Mouse (Mus musculus) bone marrow macrophage, adult 2 months (primary cell): Measurements from ENCODE around the gene Ehbp1l1. TPM values are rescaled to one million over a fixed set of nuclear protein-coding genes. Genes with fewer than 3 reads are reported as not detected.

ENCODE experiments used
- H3K27ac ChIP-seq: 2 replicates; pipeline ENCODE4 v1.5.1; 2012; ENCODE audit warnings: low read depth, low read length; ENCODE audit not compliant: insufficient read depth
- H3K4me1 ChIP-seq: 2 replicates; pipeline ENCODE4 v1.6.1; 2012; ENCODE audit warnings: low read length; ENCODE audit not compliant: control insufficient read depth, insufficient read depth
- H3K4me3 ChIP-seq: 2 replicates; pipeline ENCODE4 v1.5.1; 2012; ENCODE audit warnings: mild to moderate bottlenecking, low read length, moderate library complexity; ENCODE audit not compliant: insufficient read depth
- CTCF ChIP-seq: IDR thresholded peaks from 2 replicates; pipeline ENCODE4 v1.5.1; 2012; ENCODE audit warnings: low read depth, mild to moderate bottlenecking, low read length, moderate library complexity
- POLR2A ChIP-seq: IDR thresholded peaks from 2 replicates; pipeline ENCODE4 v1.6.1; 2012; ENCODE audit warnings: mild to moderate bottlenecking, low read depth, low read length, borderline replicate concordance
- polyA plus RNA-seq: library from polyadenylated mRNA; stranded (reverse); fragments of >200 nt; gene quantifications from 2 replicates; pipeline ENCODE4 v1.2.4, GENCODE M21; 2012; ENCODE audit not compliant: missing spikeins, insufficient read depth, insufficient read length

The Ehbp1l1 gene
- polyA plus RNA-seq, 1 experiment = 123 TPM

- Histone ChIP-seq H3K27ac (no peak overlapping the region), H3K4me1 (no peaks in the 10 kb centered on the region), H3K4me3 (no peak overlapping the region)
- TF ChIP-seq POLR2A (no peak), CTCF (no peak)
Measured at GRCm38 (mm10) chr19:5680432-5680831, 45.7 kb downstream of the Ehbp1l1 start.

GRCm38 (mm10) chr19:5668372-5668771 is 57.7 kb downstream of the Ehbp1l1 start:
- Histone ChIP-seq H3K4me1 (peaks cover 7% of the 10 kb centered on the region), H3K27ac (no peak overlapping the region), H3K4me3 (no peak overlapping the region)
- TF ChIP-seq POLR2A = no peak
- TF ChIP-seq CTCF = no peak

GRCm38 (mm10) chr19:5666386-5666785 is 59.7 kb downstream of the Ehbp1l1 start:
- TF ChIP-seq POLR2A (no peak), CTCF (no peak)
- Histone ChIP-seq H3K4me1 (peaks cover 18% of the 10 kb centered on the region), H3K27ac (no peak overlapping the region), H3K4me3 (no peak overlapping the region)

- Histone ChIP-seq H3K4me3 (no peak overlapping the region), H3K4me1 (peaks cover 18% of the 10 kb centered on the region), H3K27ac (no peak overlapping the region)
- TF ChIP-seq CTCF = no peak
- TF ChIP-seq POLR2A = no peak
Measured at GRCm38 (mm10) chr19:5665465-5665864, 60.7 kb downstream of the Ehbp1l1 start.

GRCm38 (mm10) chr19:5664669-5665257 is 61.4 kb downstream of the Ehbp1l1 start:
- Histone ChIP-seq H3K27ac (no peak overlapping the region), H3K4me1 (peaks cover 25% of the 10 kb centered on the region), H3K4me3 (no peak overlapping the region)
- TF ChIP-seq POLR2A = no peak
- TF ChIP-seq CTCF = no peak

- no peak for TF ChIP-seq CTCF
- TF ChIP-seq POLR2A = no peak; the same call in 1 of the 2 replicates
- peak within 1 kb of the TSS; percentile 87 for H3K27ac ChIP-seq
- peaks cover 25% of the 10 kb centered on the region for H3K4me1 ChIP-seq
- H3K4me3 ChIP-seq = peak within 1 kb of the TSS; percentile 66
Measured at GRCm38 (mm10) chr19:5662981-5663913, 62.9 kb downstream of the Ehbp1l1 start, which contains the start of gene Sipa1. TSS of gene Sipa1 (minus strand) at chr19:5663707.

- H3K4me3 ChIP-seq = peak overlapping the region; percentile 66
- TF ChIP-seq POLR2A = no peak
- no peak for TF ChIP-seq CTCF
- peak overlapping the region; percentile 87 for H3K27ac ChIP-seq
- H3K4me1 ChIP-seq = peaks cover 25% of the 10 kb centered on the region
Measured at GRCm38 (mm10) chr19:5662310-5662709, 63.8 kb downstream of the Ehbp1l1 start.

- H3K27ac ChIP-seq = peak overlapping the region; percentile 87
- H3K4me1 ChIP-seq = peaks cover 25% of the 10 kb centered on the region
- TF ChIP-seq CTCF (no peak), POLR2A (no peak)
- H3K4me3 ChIP-seq = peak overlapping the region; percentile 68
Measured at GRCm38 (mm10) chr19:5660942-5661751, 65.0 kb downstream of the Ehbp1l1 start.

Other genes starting within 250 kb of the Ehbp1l1 start
- gene Mus81, start 237.9 kb downstream of the Ehbp1l1 start, polyA plus RNA-seq = 16.7 and 19.8 TPM in 2 replicates
- gene Cfl1, start 235.9 kb downstream of the Ehbp1l1 start, polyA plus RNA-seq = 1,898 and 2,021 TPM in 2 replicates
- gene 1700020D05Rik, start 222.5 kb downstream of the Ehbp1l1 start, polyA plus RNA-seq = 5.1 and 7.7 TPM in 2 replicates
- 34.1 and 43.8 TPM in 2 replicates for gene Snx32, start 215.8 kb downstream of the Ehbp1l1 start, polyA plus RNA-seq
- gene Ovol1, start 165.7 kb downstream of the Ehbp1l1 start, polyA plus RNA-seq = not detected in 2 replicates
- gene Ap5b1, start 158.3 kb downstream of the Ehbp1l1 start, polyA plus RNA-seq = 13.5 and 14.4 TPM in 2 replicates
- gene Rnaseh2c, start 124.4 kb downstream of the Ehbp1l1 start, polyA plus RNA-seq = 82.4 and 102 TPM in 2 replicates
- 56.1 and 56.6 TPM in 2 replicates for gene Kat5, start 116.1 kb downstream of the Ehbp1l1 start, polyA plus RNA-seq
- gene Rela, start 88.8 kb downstream of the Ehbp1l1 start, polyA plus RNA-seq = 77.1 and 93.4 TPM in 2 replicates
- gene Sipa1, start 62.6 kb downstream of the Ehbp1l1 start, polyA plus RNA-seq = 93.4 and 117 TPM in 2 replicates
- 79.9 and 99.1 TPM in 2 replicates for gene Map3k11, start 37.6 kb downstream of the Ehbp1l1 start, polyA plus RNA-seq
- 43.3 and 54.9 TPM in 2 replicates for gene Pcnx3, start 37.4 kb downstream of the Ehbp1l1 start, polyA plus RNA-seq
- not detected in 2 replicates for gene Kcnk7, start 21.9 kb downstream of the Ehbp1l1 start, polyA plus RNA-seq
- gene Fam89b, start 3.3 kb upstream of the Ehbp1l1 start, polyA plus RNA-seq = 167 and 176 TPM in 2 replicates
- 11.4 and 15.7 TPM in 2 replicates for gene Ltbp3, start 14.6 kb upstream of the Ehbp1l1 start, polyA plus RNA-seq
- 46.7 and 48.3 TPM in 2 replicates for gene Scyl1, start 45.1 kb upstream of the Ehbp1l1 start, polyA plus RNA-seq
- gene Frmd8, start 149.0 kb upstream of the Ehbp1l1 start, polyA plus RNA-seq = 24.6 and 25.2 TPM in 2 replicates
- 74.2 and 78.0 TPM in 2 replicates for gene Slc25a45, start 151.5 kb upstream of the Ehbp1l1 start, polyA plus RNA-seq
- 0.61 and 0.70 TPM in 2 replicates for gene Tigd3, start 167.8 kb upstream of the Ehbp1l1 start, polyA plus RNA-seq
- 69.3 and 75.2 TPM in 2 replicates for gene Dpf2, start 186.7 kb upstream of the Ehbp1l1 start, polyA plus RNA-seq
- gene Cdc42ep2, start 198.5 kb upstream of the Ehbp1l1 start, polyA plus RNA-seq = 2.5 and 2.6 TPM in 2 replicates
- 24.7 and 24.8 TPM in 2 replicates for gene Pola2, start 237.9 kb upstream of the Ehbp1l1 start, polyA plus RNA-seq